Mouse (Mus musculus): Measurements from ENCODE around the gene Kcnd2. TPM values are rescaled to one million over a fixed set of nuclear protein-coding genes. Genes with fewer than 3 reads are reported as not detected.

Kcnd2 gene
- polyA plus RNA-seq, 2 experiments = 2.8 to 5.4 TPM

- no peaks in the 10 kb centered on the region for H3K9me3 ChIP-seq (ENCODE audit: control insufficient read depth, low read length)
- 0 out of 2 replicates have a peak overlapping the region, but pooled peaks have one; percentile 38 for H3K27ac ChIP-seq (replicated peaks; ENCODE audit: low read depth, low read length)
- H3K4me3 ChIP-seq (replicated peaks; ENCODE audit: low read length) = peak overlapping the region; percentile 61
- no peaks in the 10 kb centered on the region for H3K36me3 ChIP-seq (ENCODE audit: control insufficient read depth, insufficient read depth, low read length)
- WGBS = under 1% methylated on average over 57 of the region's 83 CpGs
- 0 out of 2 replicates have a peak, but pooled peaks cover 8% of the 10 kb centered on the region for H3K4me1 ChIP-seq (ENCODE audit: control insufficient read depth, insufficient read depth, low read length)
- DNase-seq (ENCODE audit: low spot score) (peak; percentile 31), ATAC-seq (ENCODE audit: low FRiP score, low read depth) (peak; percentile 70)
- H3K4me2 ChIP-seq (replicated peaks; ENCODE audit: low read depth, low read length, severe bottlenecking) = peak overlapping the region; percentile 91
- H3K9ac ChIP-seq (ENCODE audit: low read depth, low read length, severe bottlenecking) = peak overlapping the region; percentile 71
- 0 out of 2 replicates have a peak, but pooled peaks cover 8% of the 10 kb centered on the region for H3K27me3 ChIP-seq (ENCODE audit: control insufficient read depth, insufficient read depth, low read length)
- TF ChIP-seq POLR2A (IDR thresholded peaks at IDR 0.05; ENCODE audit: borderline replicate concordance, extremely low read depth, insufficient read depth, insufficient read length) = peak; percentile 38; the same call in 1 of the 2 replicates
These were observed 421 bp upstream of the Kcnd2 start for GRCm38 (mm10) chr6:21214673-21215490.

GRCm38 (mm10) chr6:21216206-21217020, 1.1 kb downstream of the Kcnd2 start:
- Histone ChIP-seq H3K4me1 (ENCODE audit: control insufficient read depth, insufficient read depth, low read length) (0 out of 2 replicates have a peak, but pooled peaks cover 8% of the 10 kb centered on the region), H3K27ac (replicated peaks; ENCODE audit: low read depth, low read length) (no peak overlapping the region), H3K36me3 (ENCODE audit: control insufficient read depth, insufficient read depth, low read length) (no peaks in the 10 kb centered on the region), H3K9me3 (ENCODE audit: control insufficient read depth, low read length) (no peaks in the 10 kb centered on the region), H3K27me3 (ENCODE audit: control insufficient read depth, insufficient read depth, low read length) (0 out of 2 replicates have a peak, but pooled peaks cover 8% of the 10 kb centered on the region), H3K9ac (ENCODE audit: low read depth, low read length, severe bottlenecking) (no peak overlapping the region), H3K4me2 (replicated peaks; ENCODE audit: low read depth, low read length, severe bottlenecking) (peak overlapping the region; percentile 91), H3K4me3 (replicated peaks; ENCODE audit: low read length) (no peak overlapping the region)
- TF ChIP-seq POLR2A (IDR thresholded peaks at IDR 0.05; ENCODE audit: borderline replicate concordance, extremely low read depth, insufficient read depth, insufficient read length) = no peak
- WGBS = 95% methylated on average over 27 of the region's 27 CpGs
- ATAC-seq (ENCODE audit: low FRiP score, low read depth) = no peak
- no peak for DNase-seq (ENCODE audit: low spot score)

GRCm38 (mm10) chr6:21217156-21217555, 1.9 kb downstream of the Kcnd2 start:
- Histone ChIP-seq H3K9me3 (ENCODE audit: control insufficient read depth, low read length) (no peaks in the 10 kb centered on the region), H3K9ac (ENCODE audit: low read depth, low read length, severe bottlenecking) (no peak overlapping the region), H3K4me3 (replicated peaks; ENCODE audit: low read length) (no peak overlapping the region), H3K36me3 (ENCODE audit: control insufficient read depth, insufficient read depth, low read length) (no peaks in the 10 kb centered on the region), H3K27me3 (ENCODE audit: control insufficient read depth, insufficient read depth, low read length) (0 out of 2 replicates have a peak, but pooled peaks cover 8% of the 10 kb centered on the region), H3K4me1 (ENCODE audit: control insufficient read depth, insufficient read depth, low read length) (0 out of 2 replicates have a peak, but pooled peaks cover 8% of the 10 kb centered on the region), H3K27ac (replicated peaks; ENCODE audit: low read depth, low read length) (no peak overlapping the region), H3K4me2 (replicated peaks; ENCODE audit: low read depth, low read length, severe bottlenecking) (no peak overlapping the region)
- WGBS = 96% methylated on average over 10 of the region's 10 CpGs
- no peak for ATAC-seq (ENCODE audit: low FRiP score, low read depth)
- TF ChIP-seq POLR2A (IDR thresholded peaks at IDR 0.05; ENCODE audit: borderline replicate concordance, extremely low read depth, insufficient read depth, insufficient read length) = no peak
- DNase-seq (ENCODE audit: low spot score) = no peak

- Histone ChIP-seq H3K9me3 (ENCODE audit: control insufficient read depth, low read length) (no peaks in the 10 kb centered on the region), H3K4me1 (ENCODE audit: control insufficient read depth, insufficient read depth, low read length) (no peaks in the 10 kb centered on the region), H3K36me3 (ENCODE audit: control insufficient read depth, insufficient read depth, low read length) (no peaks in the 10 kb centered on the region), H3K4me3 (replicated peaks; ENCODE audit: low read length) (no peak overlapping the region), H3K4me2 (replicated peaks; ENCODE audit: low read depth, low read length, severe bottlenecking) (no peak overlapping the region), H3K9ac (ENCODE audit: low read depth, low read length, severe bottlenecking) (no peak overlapping the region), H3K27me3 (ENCODE audit: control insufficient read depth, insufficient read depth, low read length) (no peaks in the 10 kb centered on the region), H3K27ac (replicated peaks; ENCODE audit: low read depth, low read length) (no peak overlapping the region)
- no peak for ATAC-seq (ENCODE audit: low FRiP score, low read depth)
- DNase-seq (ENCODE audit: low spot score) = no peak
- WGBS = 95% methylated on average over 4 of the region's 4 CpGs
- no peak for TF ChIP-seq POLR2A (IDR thresholded peaks at IDR 0.05; ENCODE audit: borderline replicate concordance, extremely low read depth, insufficient read depth, insufficient read length)
These were observed 10.8 kb downstream of the Kcnd2 start for GRCm38 (mm10) chr6:21226124-21226523.

- TF ChIP-seq POLR2A (IDR thresholded peaks at IDR 0.05; ENCODE audit: borderline replicate concordance, extremely low read depth, insufficient read depth, insufficient read length) = no peak
- ATAC-seq (ENCODE audit: low FRiP score, low read depth) = no peak
- WGBS = 58% methylated on average over 5 of the region's 5 CpGs
- H3K27ac ChIP-seq (replicated peaks; ENCODE audit: low read depth, low read length) = no peak overlapping the region
- no peaks in the 10 kb centered on the region for H3K4me1 ChIP-seq (ENCODE audit: control insufficient read depth, insufficient read depth, low read length)
- H3K4me3 ChIP-seq (replicated peaks; ENCODE audit: low read length) = no peak overlapping the region
- H3K27me3 ChIP-seq (ENCODE audit: control insufficient read depth, insufficient read depth, low read length) = no peaks in the 10 kb centered on the region
- H3K4me2 ChIP-seq (replicated peaks; ENCODE audit: low read depth, low read length, severe bottlenecking) = no peak overlapping the region
- DNase-seq (ENCODE audit: low spot score) = no peak
- no peaks in the 10 kb centered on the region for H3K9me3 ChIP-seq (ENCODE audit: control insufficient read depth, low read length)
- H3K36me3 ChIP-seq (ENCODE audit: control insufficient read depth, insufficient read depth, low read length) = no peaks in the 10 kb centered on the region
- H3K9ac ChIP-seq (ENCODE audit: low read depth, low read length, severe bottlenecking) = no peak overlapping the region
These were observed 43.7 kb downstream of the Kcnd2 start for GRCm38 (mm10) chr6:21259031-21259430.

All from limb, embryonic 14.5 days (tissue).